Mouse (Mus musculus): ENCODE results near the gene Tmem121b.

Tmem121b gene

DNA sequence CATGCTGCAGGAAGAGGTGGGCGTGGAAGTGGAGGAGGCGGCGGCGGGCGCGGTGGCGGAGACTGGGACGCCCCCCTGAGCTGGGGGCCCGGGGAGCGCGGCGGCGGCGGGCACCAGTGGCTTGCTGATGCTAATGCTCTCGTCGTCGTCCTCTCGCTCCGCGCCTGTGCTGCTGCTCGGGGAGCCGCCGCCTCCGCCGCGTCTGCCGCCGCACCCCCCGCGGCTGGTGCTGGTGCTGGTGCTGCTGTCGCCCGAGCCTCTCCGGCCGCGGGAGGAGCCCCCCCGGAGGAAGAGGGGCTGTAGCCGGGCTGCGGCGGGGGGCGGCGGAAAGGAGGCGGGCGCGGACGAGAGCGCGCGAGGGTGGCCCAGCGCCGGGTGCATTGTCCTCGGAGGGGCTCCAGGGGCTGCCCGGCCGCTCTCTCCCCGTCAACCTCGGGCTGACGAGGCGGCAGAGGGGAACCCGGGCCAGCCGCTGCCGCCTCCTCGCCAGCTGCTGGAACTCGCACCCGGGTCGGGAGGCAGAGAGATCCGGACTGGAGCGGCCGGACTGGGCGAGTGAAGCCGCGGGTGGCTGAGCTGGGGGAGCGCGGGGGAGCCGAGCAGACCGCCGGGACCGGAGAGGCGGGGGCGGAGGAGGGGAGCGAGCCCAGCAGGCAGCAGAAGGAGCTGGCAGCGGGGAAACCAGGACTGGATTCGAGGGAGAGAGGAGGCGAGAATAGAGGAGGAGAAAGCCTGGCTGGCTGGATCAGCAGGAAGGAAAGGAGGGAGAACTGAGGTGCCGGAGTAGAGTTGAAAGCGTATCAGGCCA is at the start of gene Tmem121b:
Gene Tmem121b (minus strand): TSS at position 434 of the 808 bp plus-strand sequence.
- DNase-seq: peak; percentile 81

DNA sequence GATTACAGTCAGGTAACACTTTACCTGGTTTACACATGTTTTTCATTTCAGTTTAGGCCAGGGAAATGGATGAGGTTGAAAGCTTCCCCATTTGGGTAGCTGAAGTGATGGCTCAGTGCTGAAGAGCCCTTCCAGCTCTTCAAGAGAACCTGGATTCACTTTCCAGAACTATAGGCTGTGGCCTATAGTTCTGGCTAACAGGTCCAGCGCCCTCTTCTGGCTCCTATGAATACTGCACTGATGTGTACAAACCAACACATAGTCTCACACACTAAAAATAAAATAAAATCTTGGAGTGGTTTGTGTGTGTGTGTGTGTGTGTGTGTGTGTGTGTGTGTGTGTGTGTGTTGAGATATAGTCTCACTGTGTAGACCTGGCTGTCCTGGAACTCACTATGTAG is 48.5 kb upstream of the Tmem121b start:
- no peak for DNase-seq

DNA sequence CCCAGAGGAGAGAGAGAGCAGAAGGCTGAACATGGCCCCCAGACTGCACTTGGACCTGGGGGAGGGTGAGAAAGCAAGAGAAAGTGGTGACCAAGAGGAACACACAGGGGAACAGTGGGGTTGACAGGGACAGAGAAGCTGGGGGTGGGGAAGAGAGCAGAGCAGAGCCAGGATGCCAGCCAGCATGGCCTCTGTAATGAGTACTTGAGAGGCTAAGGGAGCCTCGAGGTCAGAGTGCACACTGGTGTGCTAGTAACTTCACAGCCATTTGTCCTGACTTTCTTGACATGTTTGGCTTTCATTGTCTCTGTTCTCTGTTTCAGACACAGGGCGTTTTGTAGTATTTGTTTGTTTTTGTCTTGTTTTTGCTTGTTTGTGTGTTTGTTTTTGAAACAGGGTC is 47.8 kb upstream of the Tmem121b start:
- DNase-seq: no peak

GRCm38 (mm10) chr6:120539781-120540231 is 46.2 kb upstream of the Tmem121b start:
- DNase-seq: no peak

- peak; percentile 81 for DNase-seq
These were observed 45.6 kb upstream of the Tmem121b start for GRCm38 (mm10) chr6:120539132-120539759.

DNA sequence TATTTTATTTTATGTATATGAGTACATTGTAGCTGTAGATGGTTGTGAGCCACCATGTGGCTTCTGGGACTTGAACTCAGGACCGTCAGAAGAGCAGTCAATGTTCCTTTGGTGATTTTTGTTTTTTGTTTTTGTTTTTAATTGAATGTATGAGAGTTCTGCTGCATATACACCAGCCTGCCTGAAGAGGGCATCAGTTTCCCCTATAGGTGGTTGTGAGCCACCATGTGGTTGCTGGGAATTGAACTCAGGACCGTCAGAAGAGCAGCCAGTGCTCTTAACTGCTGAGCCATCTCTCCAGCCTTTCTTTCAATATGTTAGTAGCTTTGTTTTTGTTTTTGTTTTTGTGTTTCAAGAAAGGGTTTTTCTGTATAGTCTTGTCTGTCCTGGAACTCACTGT is 42.7 kb upstream of the Tmem121b start:
- DNase-seq: no peak

DNA sequence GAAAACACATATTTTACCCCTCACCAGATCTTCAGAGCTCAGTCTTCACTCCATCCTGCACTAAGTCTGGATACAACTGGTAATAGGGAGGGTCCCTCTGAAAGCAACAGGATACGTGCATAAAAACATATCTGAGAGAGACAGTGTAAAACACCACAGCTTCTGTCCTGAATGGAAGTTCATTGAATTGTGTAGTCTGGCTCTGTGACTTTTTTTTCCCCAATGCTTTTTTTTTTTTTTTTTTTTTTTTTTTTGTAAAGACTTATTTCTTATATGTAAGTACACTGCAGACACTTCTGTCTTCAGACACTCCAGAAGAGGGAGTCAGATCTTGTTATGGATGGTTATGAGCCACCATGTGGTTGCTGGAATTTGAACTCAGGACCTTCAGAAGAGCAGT is 39.0 kb upstream of the Tmem121b start:
- DNase-seq: no peak

- DNase-seq: peak; percentile 93
These were observed 37.7 kb upstream of the Tmem121b start, which contains the start of gene Hdhd5 for GRCm38 (mm10) chr6:120531020-120531965. TSS of gene Hdhd5 (minus strand) at chr6:120531319.

DNA sequence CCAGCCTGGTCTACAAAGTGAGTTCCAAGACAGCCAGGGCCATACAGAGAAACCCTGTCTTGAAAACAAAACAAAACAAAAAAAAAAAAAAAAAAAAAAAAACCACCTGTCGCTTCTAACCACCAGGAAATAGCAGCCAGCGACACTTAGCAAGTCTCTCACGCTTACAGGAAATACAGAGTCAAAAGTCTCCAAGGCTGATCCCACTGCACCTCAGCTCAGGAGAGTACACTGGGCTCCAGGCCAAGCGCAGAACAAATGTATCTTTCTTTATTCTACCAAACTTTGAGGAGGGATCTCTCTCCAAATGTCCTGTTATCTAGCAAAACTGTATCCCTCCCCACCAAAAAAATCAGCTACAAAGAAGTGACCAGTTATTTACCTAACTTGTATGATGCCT is 35.5 kb upstream of the Tmem121b start:
- no peak for DNase-seq

- DNase-seq: no peak
These were observed 31.2 kb upstream of the Tmem121b start for GRCm38 (mm10) chr6:120524796-120525195.

DNA sequence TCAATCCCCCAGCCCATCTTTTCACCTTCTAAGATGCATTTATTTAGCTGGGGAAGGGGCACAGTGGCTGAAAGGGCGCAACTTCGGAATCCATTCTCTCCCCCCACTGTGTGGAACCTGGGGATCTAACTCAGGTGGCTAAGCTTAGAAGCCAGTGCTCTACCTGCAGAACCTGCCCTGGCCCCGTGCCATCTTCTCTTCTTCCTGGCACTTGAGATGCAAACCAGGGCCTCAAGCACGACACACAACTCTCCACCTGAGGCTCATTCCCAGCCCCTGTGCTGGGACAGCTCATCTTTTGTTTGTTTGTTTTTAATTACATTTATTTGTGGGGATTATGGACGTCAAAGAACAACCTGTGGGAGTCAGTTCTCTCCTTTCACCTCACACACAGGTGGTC is 26.0 kb upstream of the Tmem121b start:
- no peak for DNase-seq

GRCm38 (mm10) chr6:120517311-120517710 is 23.7 kb upstream of the Tmem121b start:
- no peak for DNase-seq

GRCm38 (mm10) chr6:120516879-120517278 is 23.3 kb upstream of the Tmem121b start:
- DNase-seq: no peak

GRCm38 (mm10) chr6:120516422-120516821 is 22.8 kb upstream of the Tmem121b start:
- no peak for DNase-seq

- DNase-seq: no peak
These were observed 17.6 kb upstream of the Tmem121b start for GRCm38 (mm10) chr6:120511212-120511611.

DNA sequence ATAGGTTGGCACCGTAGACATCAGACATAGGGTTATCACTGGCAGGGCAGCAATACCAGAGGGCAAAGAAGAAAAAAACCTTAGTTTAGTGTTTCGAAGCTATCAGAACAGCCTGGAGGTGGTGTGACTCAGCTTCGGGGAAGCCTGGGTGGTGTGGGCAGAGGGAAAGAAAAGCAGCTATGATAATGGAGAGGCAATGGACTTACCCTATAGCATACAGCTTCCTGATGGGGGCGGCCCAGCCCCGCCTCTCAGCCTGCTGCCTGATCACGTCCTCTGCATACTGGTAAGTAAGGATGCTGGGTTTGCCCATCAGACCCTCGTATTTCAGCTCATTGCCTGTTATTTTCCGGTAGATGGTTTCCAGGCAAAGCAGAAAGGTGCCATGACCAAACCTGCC is 16.8 kb upstream of the Tmem121b start:
- DNase-seq: no peak

GRCm38 (mm10) chr6:120509975-120510374 is 16.4 kb upstream of the Tmem121b start:
- DNase-seq: no peak

GRCm38 (mm10) chr6:120508645-120509044 is 15.0 kb upstream of the Tmem121b start:
- DNase-seq: no peak

- no peak for DNase-seq
These were observed 11.9 kb upstream of the Tmem121b start for GRCm38 (mm10) chr6:120505531-120505930.

- no peak for DNase-seq
These were observed 10.4 kb upstream of the Tmem121b start for GRCm38 (mm10) chr6:120504051-120504450.

DNA sequence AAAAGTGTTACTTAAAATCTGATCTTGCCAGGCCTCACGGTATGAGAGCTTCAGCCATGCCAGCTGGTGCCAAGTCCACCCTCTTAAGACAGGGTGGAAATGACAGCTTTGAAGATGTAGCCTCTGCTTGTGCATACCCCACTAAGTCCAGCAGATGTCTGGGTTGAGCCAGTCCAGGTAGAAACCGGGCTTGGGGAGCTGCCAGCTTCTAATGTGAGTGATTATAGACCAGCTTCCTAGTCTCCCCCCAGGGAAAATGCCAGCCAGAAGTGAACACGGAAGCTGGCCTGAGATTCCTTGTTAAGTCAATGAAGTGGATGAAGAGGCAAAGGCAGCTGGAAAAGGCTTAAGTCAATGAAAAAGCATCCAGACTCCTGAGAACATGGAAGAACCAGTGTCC is 2.9 kb upstream of the Tmem121b start:
- no peak for DNase-seq

- peak; percentile 28 for DNase-seq
These were observed 871 bp downstream of the Tmem121b start for GRCm38 (mm10) chr6:120492499-120493373.
